Mouse (Mus musculus) olfactory bulb, adult 2 months (tissue): ENCODE results near the gene Ehf.

ENCODE experiments used
- CTCF ChIP-seq: fragments of 200-500 bp; IDR thresholded peaks from 2 replicates; pipeline ENCODE4 v1.5.1; 2012; ENCODE audit warnings: low read depth, mild to moderate bottlenecking, low read length, moderate library complexity; ENCODE audit not compliant: insufficient read depth
- POLR2A ChIP-seq: fragments of 200-500 bp; IDR thresholded peaks from 2 replicates; pipeline ENCODE4 v1.6.1; 2012; ENCODE audit warnings: mild to moderate bottlenecking, low read depth, low read length, moderate library complexity; ENCODE audit not compliant: insufficient read depth

- TF ChIP-seq CTCF (no peak), POLR2A (no peak)
Observed at GRCm38 (mm10) chr2:103331666-103332191, 28.7 kb upstream of the Ehf start.
